Mouse (Mus musculus) cortical plate, adult 2 months (tissue): ENCODE measurements at regions not wholly inside any gene's neighbourhood (a gene's known extent, or its start where the extent isn't known, plus 50 kb on each side); places are given as distances from the start of the nearest gene placed in this dataset.

Experiments used
- H3K27ac ChIP-seq: fragments of 200-500 bp; 2 replicates; pipeline ENCODE4 v1.5.1; 2012; ENCODE audit warnings: low read length, control low read depth, inconsistent platforms; ENCODE audit not compliant: insufficient read depth
- H3K4me1 ChIP-seq: fragments of 200-500 bp; 2 replicates; pipeline ENCODE4 v1.6.1; 2011; ENCODE audit warnings: low read length; ENCODE audit not compliant: control insufficient read depth, insufficient read depth
- H3K4me3 ChIP-seq: fragments of 200-500 bp; 2 replicates; pipeline ENCODE4 v1.5.1; 2011; ENCODE audit warnings: mild to moderate bottlenecking, low read length, control low read depth; ENCODE audit not compliant: insufficient read depth
- CTCF ChIP-seq: fragments of 200-500 bp; IDR thresholded peaks from 2 replicates; pipeline ENCODE4 v1.5.1; 2011; ENCODE audit warnings: mild to moderate bottlenecking, control low read depth, low read length; ENCODE audit not compliant: insufficient read depth; ENCODE audit errors: extremely low read depth
- POLR2A ChIP-seq: fragments of 200-500 bp; IDR thresholded peaks from 2 replicates; pipeline ENCODE4 v1.6.1; 2011; ENCODE audit warnings: mild to moderate bottlenecking, low read length, control low read depth; ENCODE audit not compliant: insufficient read depth; ENCODE audit errors: extremely low read depth

- Histone ChIP-seq H3K4me3 (no peak overlapping the region), H3K27ac (no peak overlapping the region), H3K4me1 (no peaks in the 10 kb centered on the region)
- TF ChIP-seq POLR2A (no peak), CTCF (no peak)
Observed at GRCm38 (mm10) chr12:71426023-71426719, 116.5 kb downstream of the Dact1 start.

- H3K27ac ChIP-seq: no peak overlapping the region
- H3K4me1 ChIP-seq: no peaks in the 10 kb centered on the region
- H3K4me3 ChIP-seq: no peak overlapping the region
- TF ChIP-seq POLR2A (no peak), CTCF (no peak)
Observed at GRCm38 (mm10) chr12:71427974-71428373, 118.3 kb downstream of the Dact1 start.

GRCm38 (mm10) chr12:71429561-71430200 lies 120.0 kb downstream of the Dact1 start:
- no peak for TF ChIP-seq POLR2A
- no peak for TF ChIP-seq CTCF
- Histone ChIP-seq H3K4me1 (no peaks in the 10 kb centered on the region), H3K27ac (no peak overlapping the region), H3K4me3 (no peak overlapping the region)

- TF ChIP-seq CTCF (no peak), POLR2A (no peak)
- no peak overlapping the region for H3K4me3 ChIP-seq
- no peak overlapping the region for H3K27ac ChIP-seq
- 0 out of 2 replicates have a peak, but pooled peaks cover 1% of the 10 kb centered on the region for H3K4me1 ChIP-seq
Observed at GRCm38 (mm10) chr12:71430331-71430730, 120.6 kb downstream of the Dact1 start.

GRCm38 (mm10) chr12:71431116-71431515 lies 121.4 kb downstream of the Dact1 start:
- TF ChIP-seq POLR2A: no peak
- Histone ChIP-seq H3K4me3 (no peak overlapping the region), H3K4me1 (0 out of 2 replicates have a peak, but pooled peaks cover 1% of the 10 kb centered on the region), H3K27ac (no peak overlapping the region)

GRCm38 (mm10) chr12:71433549-71434200 lies 124.0 kb downstream of the Dact1 start:
- no peak for TF ChIP-seq POLR2A
- no peak for TF ChIP-seq CTCF
- Histone ChIP-seq H3K4me3 (no peak overlapping the region), H3K4me1 (peaks cover 1% of the 10 kb centered on the region; the same call in 1 of the 2 replicates), H3K27ac (no peak overlapping the region)

- H3K4me3 ChIP-seq: no peak overlapping the region
- H3K4me1 ChIP-seq: peaks cover 5% of the 10 kb centered on the region
- no peak overlapping the region for H3K27ac ChIP-seq
- TF ChIP-seq CTCF: no peak
- no peak for TF ChIP-seq POLR2A
Observed at GRCm38 (mm10) chr12:71438254-71438653, 128.6 kb downstream of the Dact1 start.

GRCm38 (mm10) chr12:71440863-71441262 lies 131.2 kb downstream of the Dact1 start:
- H3K27ac ChIP-seq: no peak overlapping the region
- no peak overlapping the region for H3K4me3 ChIP-seq
- peaks cover 4% of the 10 kb centered on the region for H3K4me1 ChIP-seq
- no peak for TF ChIP-seq CTCF
- TF ChIP-seq POLR2A: no peak

GRCm38 (mm10) chr12:71441272-71441671 lies 131.6 kb downstream of the Dact1 start:
- no peak overlapping the region for H3K4me3 ChIP-seq
- no peak overlapping the region for H3K27ac ChIP-seq
- TF ChIP-seq POLR2A (no peak), CTCF (no peak)
- H3K4me1 ChIP-seq: peaks cover 6% of the 10 kb centered on the region

GRCm38 (mm10) chr12:71446177-71446891 lies 136.7 kb downstream of the Dact1 start:
- H3K4me3 ChIP-seq: no peak overlapping the region
- no peak overlapping the region for H3K27ac ChIP-seq
- TF ChIP-seq POLR2A (no peak), CTCF (no peak)
- H3K4me1 ChIP-seq: peaks cover 3% of the 10 kb centered on the region
